Mouse (Mus musculus): Measurements from ENCODE around the gene Gck. TPM values are rescaled to one million over a fixed set of nuclear protein-coding genes. Genes with fewer than 3 reads are reported as not detected.

Gck gene
- polyA plus RNA-seq, 1 experiment from 2014 or later: 1.3 TPM

DNA sequence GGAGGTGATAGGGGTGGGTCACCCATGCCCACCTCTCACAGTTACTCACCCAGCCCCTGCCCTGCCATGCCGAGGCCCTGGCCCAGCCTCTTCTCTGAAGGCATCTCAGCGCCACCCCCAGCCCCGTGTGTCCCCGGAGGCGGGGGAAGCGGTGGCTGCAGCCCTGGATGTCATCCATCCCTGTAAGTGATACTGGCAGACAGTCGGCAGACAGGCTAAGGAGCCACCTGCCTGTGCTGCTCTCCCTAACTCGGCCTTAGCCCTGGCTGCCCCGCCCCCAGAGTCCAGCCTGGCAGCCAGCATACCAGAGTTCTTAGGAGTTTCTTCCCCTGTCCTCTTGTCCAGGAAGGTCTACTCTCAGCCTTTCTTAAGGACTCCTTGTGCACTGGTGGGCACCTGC lies 26.2 kb upstream of the Gck start:
- TF ChIP-seq CTCF (IDR thresholded peaks at IDR 0.05; ENCODE audit: low read depth) (no peak), EP300 (IDR thresholded peaks at IDR 0.05; ENCODE audit: low read depth) (no peak)
- Histone ChIP-seq H3K4me3 (ENCODE audit: low read depth, low read length) (no peak overlapping the region), H3K36me3 (replicated peaks; ENCODE audit: insufficient read depth, low read length) (no peaks in the 10 kb centered on the region), H3K9me3 (ENCODE audit: low read length) (no peaks in the 10 kb centered on the region), H3K4me2 (ENCODE audit: low read depth, low read length) (no peak overlapping the region), H3K4me1 (ENCODE audit: insufficient read depth) (no peaks in the 10 kb centered on the region; the same call in 1 of the 2 replicates), H3K27ac (ENCODE audit: low read depth) (no peak overlapping the region), H3K27me3 (ENCODE audit: insufficient read depth, low read length) (no peaks in the 10 kb centered on the region), H3K9ac (replicated peaks) (no peak overlapping the region)
- WGBS (ENCODE audit: insufficient replicate concordance): 57% methylated on average over 9 of the region's 9 CpGs
- DNase-seq (no peak), ATAC-seq (no peak)

- no peak overlapping the region for H3K4me2 ChIP-seq (ENCODE audit: low read depth, low read length)
- H3K27ac ChIP-seq (ENCODE audit: low read depth): no peak overlapping the region
- H3K27me3 ChIP-seq (ENCODE audit: insufficient read depth, low read length): no peaks in the 10 kb centered on the region
- no peaks in the 10 kb centered on the region; the same call in 1 of the 2 replicates for H3K4me1 ChIP-seq (ENCODE audit: insufficient read depth)
- no peak for ATAC-seq
- H3K9me3 ChIP-seq (ENCODE audit: low read length): no peaks in the 10 kb centered on the region
- no peaks in the 10 kb centered on the region for H3K36me3 ChIP-seq (replicated peaks; ENCODE audit: insufficient read depth, low read length)
- no peak overlapping the region for H3K4me3 ChIP-seq (ENCODE audit: low read depth, low read length)
- no peak overlapping the region for H3K9ac ChIP-seq (replicated peaks)
- TF ChIP-seq EP300 (IDR thresholded peaks at IDR 0.05; ENCODE audit: low read depth) (no peak), CTCF (IDR thresholded peaks at IDR 0.05; ENCODE audit: low read depth) (no peak)
- 64% methylated on average over 2 of the region's 2 CpGs for WGBS (ENCODE audit: insufficient replicate concordance)
- DNase-seq: no peak
Observed at GRCm38 (mm10) chr11:5975068-5975467, 25.2 kb upstream of the Gck start.

- H3K27ac ChIP-seq (ENCODE audit: low read depth): no peak overlapping the region
- TF ChIP-seq EP300 (IDR thresholded peaks at IDR 0.05; ENCODE audit: low read depth): no peak
- no peak for TF ChIP-seq CTCF (IDR thresholded peaks at IDR 0.05; ENCODE audit: low read depth)
- no peak overlapping the region for H3K9ac ChIP-seq (replicated peaks)
- H3K27me3 ChIP-seq (ENCODE audit: insufficient read depth, low read length): no peaks in the 10 kb centered on the region
- H3K4me2 ChIP-seq (ENCODE audit: low read depth, low read length): no peak overlapping the region
- WGBS (ENCODE audit: insufficient replicate concordance): 39% methylated on average over 6 of the region's 6 CpGs
- H3K9me3 ChIP-seq (ENCODE audit: low read length): no peaks in the 10 kb centered on the region
- 0 out of 2 replicates have a peak, but pooled peaks have one; percentile 15 for ATAC-seq
- DNase-seq: no peak
- no peak overlapping the region for H3K4me3 ChIP-seq (ENCODE audit: low read depth, low read length)
- no peaks in the 10 kb centered on the region; the same call in 1 of the 2 replicates for H3K4me1 ChIP-seq (ENCODE audit: insufficient read depth)
- peaks cover 2% of the 10 kb centered on the region; the same call in 1 of the 2 replicates for H3K36me3 ChIP-seq (replicated peaks; ENCODE audit: insufficient read depth, low read length)
Observed at GRCm38 (mm10) chr11:5974053-5974452, 24.2 kb upstream of the Gck start.

GRCm38 (mm10) chr11:5973151-5973550 lies 23.3 kb upstream of the Gck start:
- Histone ChIP-seq H3K4me2 (ENCODE audit: low read depth, low read length) (no peak overlapping the region), H3K36me3 (replicated peaks; ENCODE audit: insufficient read depth, low read length) (peaks cover 2% of the 10 kb centered on the region; the same call in 1 of the 2 replicates), H3K27ac (ENCODE audit: low read depth) (no peak overlapping the region), H3K4me3 (ENCODE audit: low read depth, low read length) (no peak overlapping the region), H3K9me3 (ENCODE audit: low read length) (no peaks in the 10 kb centered on the region), H3K27me3 (ENCODE audit: insufficient read depth, low read length) (no peaks in the 10 kb centered on the region), H3K4me1 (ENCODE audit: insufficient read depth) (no peaks in the 10 kb centered on the region; the same call in 1 of the 2 replicates), H3K9ac (replicated peaks) (no peak overlapping the region)
- WGBS (ENCODE audit: insufficient replicate concordance): 53% methylated on average over 7 of the region's 7 CpGs
- DNase-seq (no peak), ATAC-seq (no peak)
- TF ChIP-seq CTCF (IDR thresholded peaks at IDR 0.05; ENCODE audit: low read depth) (no peak), EP300 (IDR thresholded peaks at IDR 0.05; ENCODE audit: low read depth) (no peak)

- Histone ChIP-seq H3K4me2 (ENCODE audit: low read depth, low read length) (no peak overlapping the region), H3K9ac (replicated peaks) (no peak overlapping the region), H3K36me3 (replicated peaks; ENCODE audit: insufficient read depth, low read length) (peaks cover 7% of the 10 kb centered on the region; the same call in 1 of the 2 replicates), H3K27ac (ENCODE audit: low read depth) (no peak overlapping the region), H3K27me3 (ENCODE audit: insufficient read depth, low read length) (no peaks in the 10 kb centered on the region), H3K4me1 (ENCODE audit: insufficient read depth) (no peaks in the 10 kb centered on the region; the same call in 1 of the 2 replicates), H3K4me3 (ENCODE audit: low read depth, low read length) (no peak overlapping the region), H3K9me3 (ENCODE audit: low read length) (no peaks in the 10 kb centered on the region)
- no peak for DNase-seq
- TF ChIP-seq CTCF (IDR thresholded peaks at IDR 0.05; ENCODE audit: low read depth) (no peak), EP300 (IDR thresholded peaks at IDR 0.05; ENCODE audit: low read depth) (no peak)
- 72% methylated on average over 7 of the region's 7 CpGs for WGBS (ENCODE audit: insufficient replicate concordance)
- ATAC-seq: no peak
Observed at GRCm38 (mm10) chr11:5971202-5971601, 21.3 kb upstream of the Gck start.

DNA sequence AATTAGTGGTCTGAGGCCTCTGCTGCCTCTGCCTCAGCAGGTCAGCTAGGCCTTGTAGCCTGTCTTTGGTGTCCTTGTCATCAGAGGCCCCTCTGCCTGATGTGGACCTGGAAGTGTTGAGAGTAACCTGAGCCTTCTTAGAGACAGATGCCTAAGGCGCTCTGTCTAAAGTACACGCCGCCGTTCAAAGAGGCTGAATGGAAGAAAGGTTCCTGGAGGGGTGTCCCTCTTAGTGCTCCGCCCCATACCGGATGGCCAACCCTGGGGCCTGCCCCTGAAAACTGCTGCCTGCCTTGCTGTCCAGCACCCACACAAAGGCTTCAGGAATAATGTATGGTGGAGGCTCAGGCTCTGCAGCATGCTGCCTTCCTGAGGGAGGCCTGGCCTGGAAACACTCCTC lies 18.3 kb upstream of the Gck start:
- Histone ChIP-seq H3K4me2 (ENCODE audit: low read depth, low read length) (no peak overlapping the region), H3K36me3 (replicated peaks; ENCODE audit: insufficient read depth, low read length) (peaks cover 29% of the 10 kb centered on the region), H3K9ac (replicated peaks) (no peak overlapping the region), H3K4me1 (ENCODE audit: insufficient read depth) (no peaks in the 10 kb centered on the region; the same call in 1 of the 2 replicates), H3K9me3 (ENCODE audit: low read length) (no peaks in the 10 kb centered on the region), H3K27ac (ENCODE audit: low read depth) (no peak overlapping the region), H3K27me3 (ENCODE audit: insufficient read depth, low read length) (no peaks in the 10 kb centered on the region), H3K4me3 (ENCODE audit: low read depth, low read length) (no peak overlapping the region)
- no peak for TF ChIP-seq EP300 (IDR thresholded peaks at IDR 0.05; ENCODE audit: low read depth)
- TF ChIP-seq CTCF (IDR thresholded peaks at IDR 0.05; ENCODE audit: low read depth): no peak
- DNase-seq: no peak
- ATAC-seq: no peak
- 82% methylated on average over 6 of the region's 6 CpGs for WGBS (ENCODE audit: insufficient replicate concordance)

DNA sequence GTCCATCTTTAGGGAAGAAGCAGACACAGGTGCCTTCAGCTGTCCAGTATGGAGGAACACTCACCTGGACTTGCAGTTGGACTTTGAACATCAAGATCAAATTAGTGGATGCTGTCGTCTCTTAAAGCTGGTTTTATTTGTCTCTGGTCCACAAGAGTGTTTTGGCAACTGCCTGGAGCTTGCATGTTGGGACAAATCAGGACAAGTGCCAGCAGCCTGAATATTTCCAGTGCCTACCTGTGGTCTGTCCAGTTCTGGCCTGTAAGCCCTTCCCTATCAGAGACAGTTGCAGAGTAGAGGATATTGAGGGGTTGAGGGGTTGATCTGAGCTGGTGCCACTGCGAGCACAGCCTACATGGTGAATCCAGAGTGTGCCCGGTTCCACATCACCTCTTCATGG lies 16.9 kb upstream of the Gck start:
- no peaks in the 10 kb centered on the region for H3K9me3 ChIP-seq (ENCODE audit: low read length)
- H3K4me3 ChIP-seq (ENCODE audit: low read depth, low read length): no peak overlapping the region
- H3K4me1 ChIP-seq (ENCODE audit: insufficient read depth): no peaks in the 10 kb centered on the region
- DNase-seq (no peak), ATAC-seq (no peak)
- H3K4me2 ChIP-seq (ENCODE audit: low read depth, low read length): no peak overlapping the region
- no peak overlapping the region for H3K9ac ChIP-seq (replicated peaks)
- WGBS (ENCODE audit: insufficient replicate concordance): 89% methylated on average over 3 of the region's 3 CpGs
- TF ChIP-seq EP300 (IDR thresholded peaks at IDR 0.05; ENCODE audit: low read depth) (no peak), CTCF (IDR thresholded peaks at IDR 0.05; ENCODE audit: low read depth) (no peak)
- H3K27me3 ChIP-seq (ENCODE audit: insufficient read depth, low read length): no peaks in the 10 kb centered on the region
- no peak overlapping the region for H3K27ac ChIP-seq (ENCODE audit: low read depth)
- peaks cover 44% of the 10 kb centered on the region for H3K36me3 ChIP-seq (replicated peaks; ENCODE audit: insufficient read depth, low read length)
